Mouse (Mus musculus): ENCODE results near the gene Elp5.

The Elp5 gene

DNA sequence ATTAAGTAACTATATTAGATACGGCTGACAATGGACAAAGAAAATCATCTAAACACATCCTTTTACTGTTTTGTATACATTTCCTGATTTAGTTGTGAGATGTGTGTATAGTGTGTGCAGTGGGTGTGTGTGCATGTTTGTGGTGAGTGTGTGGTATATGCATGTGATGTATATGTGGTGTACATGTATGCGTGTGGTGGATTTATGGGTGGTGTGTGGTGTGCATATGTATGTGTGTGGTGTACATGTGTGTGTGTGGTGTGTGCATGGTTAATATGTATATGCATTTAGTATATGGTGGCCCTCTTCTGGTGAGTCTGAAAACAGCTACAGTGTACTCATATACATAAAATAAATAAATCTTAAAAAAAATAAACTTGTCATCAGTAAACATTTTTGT, 54.8 kb downstream of the Elp5 start:
- in situ Hi-C loops (cut with MboI; ENCODE audit: low pct_unique_long_range_greater_than_20kb in 1 of 2, low sequenced_read_pairs in 2 of 2, unreplicated experiment in 1 of 2), result no loop called here

DNA sequence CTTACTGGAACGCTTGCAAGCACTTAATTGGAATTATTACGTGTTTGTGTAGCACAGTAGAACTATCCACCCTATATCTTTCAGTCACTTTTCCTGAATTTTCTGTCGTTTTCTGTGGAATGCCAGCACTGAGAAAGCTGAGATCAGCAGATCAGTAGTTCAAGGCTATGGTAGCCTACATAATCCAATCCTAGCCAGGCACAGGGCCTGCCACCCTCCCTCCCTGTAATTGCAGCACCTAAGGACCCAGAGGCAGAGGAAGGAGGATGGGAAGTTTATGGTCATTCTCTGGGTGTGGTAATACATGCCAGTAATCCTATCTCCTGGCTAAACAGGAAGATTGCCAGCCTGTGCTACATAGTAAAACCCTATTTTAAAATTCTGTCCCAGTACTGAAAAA, 59.5 kb downstream of the Elp5 start:
- in situ Hi-C loops (cut with MboI; ENCODE audit: low pct_unique_long_range_greater_than_20kb in 1 of 2, low sequenced_read_pairs in 2 of 2, unreplicated experiment in 1 of 2), result no loop called here

DNA sequence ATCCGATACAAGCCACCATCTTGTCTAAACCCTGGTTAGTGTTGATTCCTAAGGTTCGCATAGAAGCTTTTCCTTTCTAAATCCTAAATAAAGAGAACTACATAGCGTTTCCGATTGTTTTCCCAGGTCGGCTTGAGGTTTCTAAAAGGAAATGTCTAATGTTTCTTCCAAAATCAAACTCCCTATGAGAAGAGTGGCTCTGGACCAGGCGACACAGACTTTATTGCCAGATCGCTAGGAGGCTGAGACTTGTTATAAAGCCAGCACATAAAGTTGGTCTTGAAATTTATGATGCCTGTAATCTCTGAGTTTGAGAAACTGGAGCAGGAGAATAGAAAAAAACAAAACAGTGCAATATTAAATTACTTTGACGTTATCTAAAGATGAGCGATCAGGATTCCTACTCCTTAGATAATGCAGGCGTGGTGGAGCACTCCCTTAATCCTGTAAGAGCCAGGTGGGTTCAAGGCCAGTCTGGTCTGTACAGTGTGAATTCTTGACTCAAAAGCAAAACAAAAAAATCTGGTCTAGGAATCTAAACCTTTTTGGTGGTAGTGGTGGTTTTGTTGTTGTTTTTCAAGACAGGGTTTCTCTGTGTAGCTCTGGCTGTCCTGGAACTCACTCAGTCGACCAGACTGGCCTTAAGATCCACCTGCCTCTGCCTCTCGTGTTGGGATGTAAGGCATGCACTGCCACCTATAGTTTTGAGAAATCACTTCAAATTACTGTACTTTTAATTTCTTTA, 60.1 kb downstream of the Elp5 start:
- in situ Hi-C loops (cut with MboI; ENCODE audit: low pct_unique_long_range_greater_than_20kb in 1 of 2, low sequenced_read_pairs in 2 of 2, unreplicated experiment in 1 of 2), result no loop called here

DNA sequence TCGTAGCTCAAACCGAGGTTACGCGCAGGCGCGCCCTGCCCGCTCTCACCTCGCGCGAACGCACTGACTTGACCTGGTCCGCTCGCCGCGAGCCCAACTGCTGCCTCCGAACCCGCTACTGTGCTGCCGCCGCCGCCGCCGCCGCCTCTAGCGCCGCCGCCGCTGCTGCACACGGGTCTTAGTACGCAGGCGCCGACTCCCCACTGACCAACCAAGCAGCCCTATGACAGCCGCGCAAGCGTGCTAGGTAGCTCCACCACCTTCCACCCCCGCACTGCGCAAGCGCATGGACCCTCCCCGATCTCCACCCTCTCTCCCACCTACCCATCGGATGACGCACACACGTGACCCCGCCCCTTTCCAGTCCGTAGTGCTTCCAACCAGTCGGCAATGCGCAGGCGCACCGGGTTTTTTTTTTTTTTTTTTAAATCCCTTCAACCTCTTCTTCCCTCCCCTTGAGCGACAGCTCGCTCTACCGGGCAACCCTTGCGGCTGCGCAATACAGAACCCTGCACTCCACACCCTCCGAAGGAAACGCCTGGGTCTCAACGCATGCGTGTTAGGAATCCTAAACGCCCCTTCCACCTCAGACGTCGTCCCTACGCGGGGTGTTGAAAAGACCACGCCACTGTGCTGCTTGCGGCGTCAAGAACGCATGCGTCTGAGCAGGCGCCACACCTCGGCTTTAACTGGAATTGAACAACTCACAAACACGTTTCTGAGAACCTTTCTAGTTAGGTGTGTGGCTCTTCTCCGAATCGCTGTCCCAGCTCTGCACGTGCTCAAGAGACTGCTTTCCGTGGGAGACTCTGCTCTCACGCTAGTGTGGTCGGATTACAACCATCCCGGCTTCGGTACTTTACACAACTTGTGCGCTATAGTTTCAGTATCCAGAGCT, 61.0 kb downstream of the Elp5 start, which contains the start of gene Eif5a:
Gene Eif5a, minus strand, starts transcription at position 845 of the 898 bp plus-strand sequence.
- in situ Hi-C loops (cut with MboI; ENCODE audit: low pct_unique_long_range_greater_than_20kb in 1 of 2, low sequenced_read_pairs in 2 of 2, unreplicated experiment in 1 of 2), result no loop called here

DNA sequence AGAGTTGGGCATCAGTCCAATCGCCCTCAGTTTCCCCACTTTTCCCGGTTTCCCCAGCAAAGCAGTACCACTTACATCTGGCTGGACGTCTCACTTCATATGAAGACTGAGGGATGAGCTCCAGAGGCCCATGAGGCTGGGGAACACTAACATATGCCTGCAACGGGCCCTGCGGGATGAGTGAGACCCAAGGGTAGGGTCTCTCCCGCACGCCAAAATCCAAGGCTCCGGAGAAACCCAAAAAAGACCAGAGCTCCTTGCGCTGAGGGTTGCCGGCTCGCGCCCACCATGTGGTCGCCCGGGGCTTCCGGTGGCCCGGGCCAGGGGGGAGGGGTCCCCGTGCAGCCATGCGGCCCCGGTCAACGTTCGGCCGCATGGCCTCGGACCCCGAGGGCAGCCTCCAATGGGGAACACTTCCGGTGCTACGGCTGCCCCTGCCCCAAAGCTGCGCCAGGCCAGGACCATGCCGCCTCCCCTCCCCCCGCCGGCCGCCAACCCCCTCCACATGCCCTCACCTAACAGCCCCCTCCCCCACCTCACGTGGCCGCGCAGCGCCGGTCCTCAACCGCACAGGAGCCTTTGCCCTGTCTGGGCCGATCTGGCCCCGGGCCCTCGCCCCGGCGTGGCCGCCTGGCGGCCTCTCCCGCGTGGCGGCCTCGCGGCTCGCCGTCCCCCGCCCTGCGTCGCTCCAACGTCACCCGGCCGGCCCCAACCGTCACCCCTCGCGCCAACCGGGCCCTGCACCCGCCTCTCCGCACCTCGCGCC, 61.9 kb downstream of the Elp5 start:
- in situ Hi-C loops (cut with MboI; ENCODE audit: low pct_unique_long_range_greater_than_20kb in 1 of 2, low sequenced_read_pairs in 2 of 2, unreplicated experiment in 1 of 2), result no loop called here

GRCm38 (mm10) chr11:69919661-69920265, 62.6 kb downstream of the Elp5 start:
- in situ Hi-C loops (cut with MboI; ENCODE audit: low pct_unique_long_range_greater_than_20kb in 1 of 2, low sequenced_read_pairs in 2 of 2, unreplicated experiment in 1 of 2), result no loop called here

GRCm38 (mm10) chr11:69919053-69919452, 63.3 kb downstream of the Elp5 start:
- in situ Hi-C loops (cut with MboI; ENCODE audit: low pct_unique_long_range_greater_than_20kb in 1 of 2, low sequenced_read_pairs in 2 of 2, unreplicated experiment in 1 of 2), result no loop called here
